Mouse (Mus musculus) MEL (cell line): ENCODE measurements around the gene Ndrg2. TPM values are rescaled to one million over a fixed set of nuclear protein-coding genes. Genes with fewer than 3 reads are reported as not detected.

ENCODE experiments used
- DNase-seq: peaks from one replicate; pipeline ENCODE4 v3.0.0; 2011; ENCODE audit warnings: low read depth, low spot score
- H3K27ac ChIP-seq: 2 replicates; pipeline ENCODE4 v1.5.1; 2012; ENCODE audit warnings: low read depth, mild to moderate bottlenecking, control low read depth, low read length, moderate library complexity; ENCODE audit not compliant: control insufficient read depth
- H3K27me3 ChIP-seq, 2 experiments: fragments of 150-350 bp in 1 of 2; sonication (generic) in 1 of 2; 2 replicates each; pipeline ENCODE4 v1.6.1; 2012; ENCODE audit warnings: low read length in 2 of 2, mild to moderate bottlenecking in 2 of 2, improper control_type of control experiment in 1 of 2, moderate library complexity in 1 of 2; ENCODE audit not compliant: insufficient read depth in 2 of 2, control insufficient read depth in 1 of 2
- H3K36me3 ChIP-seq, 2 experiments: 2 replicates each; pipeline ENCODE4 v1.6.1; 2012 to 2014; ENCODE audit warnings: low read length in 2 of 2, improper control_type of control experiment in 1 of 2, inconsistent platforms in 1 of 2, mild to moderate bottlenecking in 1 of 2; ENCODE audit not compliant: insufficient read depth in 2 of 2, control insufficient read depth in 1 of 2
- H3K4me1 ChIP-seq, 2 experiments: fragments of 150-350 bp in 1 of 2; sonication (generic) in 1 of 2; 2 replicates each; pipeline ENCODE4 v1.6.1; 2012; ENCODE audit warnings: low read length in 2 of 2, improper control_type of control experiment in 1 of 2, mild to moderate bottlenecking in 1 of 2; ENCODE audit not compliant: insufficient read depth in 2 of 2, control insufficient read depth in 1 of 2
- H3K4me3 ChIP-seq, 2 experiments: fragments of 150-350 bp in 1 of 2; sonication (generic) in 1 of 2; 2 replicates each; pipeline ENCODE4 v1.5.1; 2012; ENCODE audit warnings: low read depth in 2 of 2, low read length in 2 of 2, mild to moderate bottlenecking in 2 of 2, moderate library complexity in 2 of 2, control low read depth in 1 of 2, improper control_type of control experiment in 1 of 2; ENCODE audit not compliant: control insufficient read depth in 1 of 2, insufficient read depth in 1 of 2
- H3K79me2 ChIP-seq: 2 replicates; pipeline ENCODE4 v1.6.1; 2012; ENCODE audit warnings: mild to moderate bottlenecking, low read length, moderate library complexity; ENCODE audit not compliant: control insufficient read depth, poor library complexity, insufficient read depth
- H3K9ac ChIP-seq: 2 replicates; pipeline ENCODE4 v1.6.1; 2012; ENCODE audit warnings: low read depth, mild to moderate bottlenecking, control low read depth, low read length, moderate library complexity; ENCODE audit not compliant: control insufficient read depth, poor library complexity, severe bottlenecking
- H3K9me3 ChIP-seq: fragments of 150-350 bp; sonication (generic); replicated peaks from 2 replicates; pipeline ENCODE4 v1.6.1; 2012; ENCODE audit warnings: mild to moderate bottlenecking, low read length, improper control_type of control experiment, moderate library complexity; ENCODE audit not compliant: insufficient read depth
- CHD2 ChIP-seq: IDR thresholded peaks from 2 replicates; pipeline ENCODE4 v1.6.1; 2011; ENCODE audit warnings: low read length, improper control_type of control experiment
- CTCF ChIP-seq, 3 experiments: IDR thresholded peaks in 2 of 3; conservative IDR thresholded peaks in 1 of 3; 2 replicates each; pipeline ENCODE4 v1.5.1; 2011 to 2012; ENCODE audit warnings: low read length in 3 of 3, low read depth in 2 of 3, mild to moderate bottlenecking in 2 of 3, improper control_type of control experiment in 1 of 3, inconsistent platforms in 1 of 3, mixed read lengths in 1 of 3, moderate library complexity in 1 of 3; ENCODE audit not compliant: control insufficient read depth in 1 of 3, insufficient read depth in 1 of 3, poor library complexity in 1 of 3, severe bottlenecking in 1 of 3
- E2F4 ChIP-seq: IDR thresholded peaks from 2 replicates; pipeline ENCODE4 v1.6.1; 2011; ENCODE audit warnings: low read depth, low read length, improper control_type of control experiment, borderline replicate concordance
- ELF1 ChIP-seq: IDR thresholded peaks from 2 replicates; pipeline ENCODE4 v1.6.1; 2014; ENCODE audit warnings: low read depth, mild to moderate bottlenecking, inconsistent platforms, low read length, improper control_type of control experiment, moderate library complexity
- EP300 ChIP-seq, 2 experiments: IDR thresholded peaks; 2 replicates each; pipeline ENCODE4 v1.6.1; 2011; ENCODE audit warnings: improper control_type of control experiment in 2 of 2, low read length in 2 of 2, low read depth in 1 of 2, mild to moderate bottlenecking in 1 of 2
- ETS1 ChIP-seq: IDR thresholded peaks from 2 replicates; pipeline ENCODE4 v1.6.1; 2012; ENCODE audit warnings: low read depth, mild to moderate bottlenecking, inconsistent platforms, low read length, improper control_type of control experiment, moderate library complexity
- GATA1 ChIP-seq: IDR thresholded peaks from 2 replicates; pipeline ENCODE4 v1.6.1; 2011; ENCODE audit warnings: low read depth, low read length, improper control_type of control experiment
- HCFC1 ChIP-seq: IDR thresholded peaks from 2 replicates; pipeline ENCODE4 v1.6.1; 2012; ENCODE audit warnings: low read depth, mild to moderate bottlenecking, inconsistent platforms, low read length, improper control_type of control experiment, moderate library complexity
- KAT2A ChIP-seq: conservative IDR thresholded peaks from 2 replicates; pipeline ENCODE4 v1.6.1; 2012; ENCODE audit warnings: low read depth, low read length, improper control_type of control experiment, inconsistent platforms
- MAFK ChIP-seq: IDR thresholded peaks from 2 replicates; pipeline ENCODE4 v1.6.1; 2011; ENCODE audit warnings: low read depth, mild to moderate bottlenecking, low read length, improper control_type of control experiment, borderline replicate concordance
- MAX ChIP-seq: IDR thresholded peaks from 2 replicates; pipeline ENCODE4 v1.6.1; 2011; ENCODE audit warnings: low read length, improper control_type of control experiment
- MAZ ChIP-seq: IDR thresholded peaks from 2 replicates; pipeline ENCODE4 v1.6.1; 2012; ENCODE audit warnings: low read depth, mild to moderate bottlenecking, inconsistent platforms, low read length, improper control_type of control experiment
- MEF2A ChIP-seq: IDR thresholded peaks from 2 replicates; pipeline ENCODE4 v1.6.1; 2014; ENCODE audit warnings: low read depth, mild to moderate bottlenecking, inconsistent platforms, low read length, improper control_type of control experiment; ENCODE audit not compliant: poor library complexity, insufficient replicate concordance, severe bottlenecking; ENCODE audit errors: extremely low read depth
- MXI1 ChIP-seq: IDR thresholded peaks from 2 replicates; pipeline ENCODE4 v1.6.1; 2011; ENCODE audit warnings: mild to moderate bottlenecking, low read depth, low read length, improper control_type of control experiment
- MYC ChIP-seq: IDR thresholded peaks from 2 replicates; pipeline ENCODE4 v1.6.1; 2011; ENCODE audit warnings: low read depth, mild to moderate bottlenecking, low read length, improper control_type of control experiment, moderate library complexity
- NELFE ChIP-seq: IDR thresholded peaks from 2 replicates; pipeline ENCODE4 v1.6.1; 2011; ENCODE audit warnings: low read depth, low read length, improper control_type of control experiment
- NRF1 ChIP-seq: IDR thresholded peaks from 2 replicates; pipeline ENCODE4 v1.6.1; 2014; ENCODE audit warnings: low read depth, mild to moderate bottlenecking, inconsistent platforms, low read length, improper control_type of control experiment, moderate library complexity; ENCODE audit not compliant: poor library complexity, insufficient read depth, severe bottlenecking
- POLR2A ChIP-seq, 2 experiments: IDR thresholded peaks; 2 replicates each; pipeline ENCODE4 v1.6.1; 2011 to 2012; ENCODE audit warnings: low read length in 2 of 2, mild to moderate bottlenecking in 2 of 2, control low read depth in 1 of 2, improper control_type of control experiment in 1 of 2, low read depth in 1 of 2, moderate library complexity in 1 of 2; ENCODE audit not compliant: control insufficient read depth in 1 of 2, insufficient read depth in 1 of 2, poor library complexity in 1 of 2
- POLR2AphosphoS2 ChIP-seq: IDR thresholded peaks from 2 replicates; pipeline ENCODE4 v1.6.1; 2011; ENCODE audit warnings: low read length, improper control_type of control experiment
- RAD21 ChIP-seq: IDR thresholded peaks from 2 replicates; pipeline ENCODE4 v1.6.1; 2011; ENCODE audit warnings: mild to moderate bottlenecking, low read depth, low read length, improper control_type of control experiment
- RCOR1 ChIP-seq: IDR thresholded peaks from 2 replicates; pipeline ENCODE4 v1.6.1; 2012; ENCODE audit warnings: low read depth, mild to moderate bottlenecking, inconsistent platforms, low read length, improper control_type of control experiment
- SIN3A ChIP-seq: IDR thresholded peaks from 2 replicates; pipeline ENCODE4 v1.6.1; 2012; ENCODE audit warnings: low read length, improper control_type of control experiment, inconsistent platforms
- SMC3 ChIP-seq: IDR thresholded peaks from 2 replicates; pipeline ENCODE4 v1.6.1; 2011; ENCODE audit warnings: low read depth, low read length, improper control_type of control experiment
- TBP ChIP-seq: IDR thresholded peaks from 2 replicates; pipeline ENCODE4 v1.8.0; 2011; ENCODE audit warnings: low read depth, low read length, improper control_type of control experiment
- TCF12 ChIP-seq: IDR thresholded peaks from 2 replicates; pipeline ENCODE4 v1.6.1; 2014; ENCODE audit warnings: low read depth, mild to moderate bottlenecking, inconsistent platforms, low read length, improper control_type of control experiment, moderate library complexity
- UBTF ChIP-seq: IDR thresholded peaks from 2 replicates; pipeline ENCODE4 v1.6.1; 2012; ENCODE audit warnings: low read depth, mild to moderate bottlenecking, inconsistent platforms, low read length, improper control_type of control experiment, moderate library complexity, borderline replicate concordance; ENCODE audit not compliant: insufficient read depth
- USF1 ChIP-seq: IDR thresholded peaks from 2 replicates; pipeline ENCODE4 v1.6.1; 2014; ENCODE audit warnings: low read depth, mild to moderate bottlenecking, inconsistent platforms, low read length, improper control_type of control experiment, moderate library complexity
- USF2 ChIP-seq, 2 experiments: IDR thresholded peaks; 2 replicates each; pipeline ENCODE4 v1.6.1; 2011 to 2012; ENCODE audit warnings: improper control_type of control experiment in 2 of 2, low read length in 2 of 2, borderline replicate concordance in 1 of 2, inconsistent platforms in 1 of 2, low read depth in 1 of 2, mild to moderate bottlenecking in 1 of 2; ENCODE audit not compliant: insufficient read depth in 1 of 2
- ZC3H11A ChIP-seq: IDR thresholded peaks from 2 replicates; pipeline ENCODE4 v1.6.1; 2012; ENCODE audit warnings: low read depth, mild to moderate bottlenecking, inconsistent platforms, low read length, improper control_type of control experiment
- ZKSCAN1 ChIP-seq: IDR thresholded peaks from 2 replicates; pipeline ENCODE4 v1.6.1; 2012; ENCODE audit warnings: low read depth, mild to moderate bottlenecking, inconsistent platforms, low read length, improper control_type of control experiment, moderate library complexity
- ZMIZ1 ChIP-seq: IDR thresholded peaks from 2 replicates; pipeline ENCODE4 v1.6.1; 2012; ENCODE audit warnings: low read depth, mild to moderate bottlenecking, inconsistent platforms, low read length, improper control_type of control experiment, moderate library complexity
- ZNF384 ChIP-seq: IDR thresholded peaks from 2 replicates; pipeline ENCODE4 v1.6.1; 2012; ENCODE audit warnings: low read depth, mild to moderate bottlenecking, inconsistent platforms, low read length, improper control_type of control experiment
- polyA plus RNA-seq, 2 experiments: library from polyadenylated mRNA; stranded (reverse) in 1 of 2; unstranded in 1 of 2; fragments of >175 nt in 1 of 2; fragments of >200 nt in 1 of 2; gene quantifications; 2 replicates each; pipeline versions ENCODE4 v1.2.1 to v1.2.4; 2012; ENCODE audit warnings: low replicate concordance in 2 of 2, low read depth in 1 of 2; ENCODE audit not compliant: insufficient read length in 2 of 2, insufficient read depth in 1 of 2, missing spikeins in 1 of 2
- total RNA-seq: library from RNA; depleted of rRNA; stranded (reverse); fragments of 300-350 nt; gene quantifications from 2 replicates; pipeline ENCODE4 v1.2.3, GENCODE M21; 2012

Gene Ndrg2
- total and polyA plus RNA-seq, 3 experiments: 11.2 to 48.6 TPM; not detected in 1

GRCm38 (mm10) chr14:51884598-51885331 is 29.2 kb downstream of the Ndrg2 start, which contains the start of gene Mettl17:
Gene Mettl17 (plus strand): TSS chr14:51884842.
- peaks cover 0 to 4% of the 10 kb centered on the region in 2 experiments; a peak in 2 of 4 replicates for H3K4me1 ChIP-seq
- H3K4me3 ChIP-seq: peak within 1 kb of the TSS; percentile 63 to 86
- peaks cover 3% of the 10 kb centered on the region for H3K79me2 ChIP-seq
- no peaks in the 10 kb centered on the region for H3K9me3 ChIP-seq
- no peaks in the 10 kb centered on the region for H3K27me3 ChIP-seq
- no peak within 1 kb of the TSS; the same call in 1 of the 2 replicates for H3K27ac ChIP-seq
- H3K36me3 ChIP-seq: peaks cover 0 to 9% of the 10 kb centered on the region in 2 experiments; a peak in 2 of 4 replicates
- TF ChIP-seq KAT2A: peak; percentile 75
- TF ChIP-seq MAZ: peak; percentile 70; the same call in 1 of the 2 replicates
- TF ChIP-seq TCF12: no peak; the same call in 1 of the 2 replicates
- TF ChIP-seq ZNF384: no peak
- TF ChIP-seq ZC3H11A: no peak
- no peak for TF ChIP-seq SMC3
- TF ChIP-seq POLR2AphosphoS2: no peak; the same call in 1 of the 2 replicates
- TF ChIP-seq HCFC1: peak; percentile 95
- peak; percentile 73; the same call in 1 of the 2 replicates for TF ChIP-seq MXI1
- TF ChIP-seq RAD21: no peak
- peak; percentile 85 for TF ChIP-seq SIN3A
- peak; percentile 45 to 79; a peak in 3 of 4 replicates for TF ChIP-seq POLR2A (IDR thresholded peaks at IDR 0.05; ENCODE audit: control insufficient read depth in 1 of 2, insufficient read depth in 1 of 2, low read depth in 1 of 2, low read length in 2 of 2, poor library complexity in 1 of 2)
- no peak for TF ChIP-seq GATA1
- no peak for TF ChIP-seq EP300 (IDR thresholded peaks at IDR 0.05; ENCODE audit: low read depth in 1 of 2, low read length in 2 of 2)
- TF ChIP-seq TBP: peak; percentile 60
- no peak for TF ChIP-seq E2F4
- TF ChIP-seq ELF1: peak; percentile 86
- peak; percentile 59; the same call in 1 of the 2 replicates for TF ChIP-seq MYC
- TF ChIP-seq MAFK: no peak
- no peak for TF ChIP-seq ZKSCAN1
- TF ChIP-seq USF2 (IDR thresholded peaks at IDR 0.05; ENCODE audit: borderline replicate concordance in 1 of 2, insufficient read depth in 1 of 2, low read depth in 1 of 2, low read length in 2 of 2): no peak
- TF ChIP-seq MAX: peak; percentile 61; the same call in 1 of the 2 replicates
- TF ChIP-seq MEF2A: no peak
- TF ChIP-seq USF1: peak; percentile 38; the same call in 1 of the 2 replicates
- TF ChIP-seq RCOR1: 0 out of 2 replicates have a peak, but pooled peaks have one; percentile 34
- TF ChIP-seq ZMIZ1: no peak
- no peak for TF ChIP-seq CTCF (IDR thresholded peaks at IDR 0.05 in 2 of 3, conservative IDR thresholded peaks at IDR 0.05 in 1 of 3; ENCODE audit: control insufficient read depth in 1 of 3, insufficient read depth in 1 of 3, low read depth in 2 of 3, low read length in 3 of 3, poor library complexity in 1 of 3, severe bottlenecking in 1 of 3)
- TF ChIP-seq ETS1: peak; percentile 8; the same call in 1 of the 2 replicates
- peak; percentile 60 for TF ChIP-seq NELFE
- TF ChIP-seq CHD2: peak; percentile 60
- TF ChIP-seq NRF1: 0 out of 2 replicates have a peak, but pooled peaks have one; percentile 40
- TF ChIP-seq UBTF: no peak
- peak; percentile 98 for DNase-seq
- peak within 1 kb of the TSS; percentile 54 for H3K9ac ChIP-seq
